Comparison of ENCODE assay signal across 28 mouse cellular contexts in genomic region chr1:157334834-157335233, GRCm38 (mm10).
DNase-seq lines count a peak whose midpoint lies in the region; ATAC-seq lines count a peak whose summit lies in the region.
"Had no signal": no experiment of that assay in that cellular context is flagged by ENCODE, and none has a peak within 500 bp of the region (broad histone marks: within the 10 kb centered on the region; RNA-seq: fewer than 3 reads in every experiment).

No protein-coding gene starts in this region.

- no peak overlapping the region for H3K4me3 ChIP-seq in hindbrain, embryonic 14.5 days (replicated peaks; ENCODE audit: low read length)
- no peak overlapping the region for H3K4me3 ChIP-seq in hindbrain, embryonic 13.5 days
- no peak overlapping the region for H3K4me3 ChIP-seq in forebrain, embryonic 15.5 days
- H3K4me3 ChIP-seq: embryonic facial prominence, embryonic 12.5 days; hindbrain, embryonic 12.5 days; kidney, embryonic 15.5 days; limb, embryonic 13.5 days; lung, embryonic 15.5 days; megakaryocyte, embryonic 14.5 days; midbrain, embryonic 12.5 days had no signal

- no peaks in the 10 kb centered on the region for H3K36me3 ChIP-seq in hindbrain, embryonic 14.5 days (replicated peaks; ENCODE audit: control insufficient read depth, insufficient read depth)
- H3K36me3 ChIP-seq in hindbrain, embryonic 13.5 days = no peaks in the 10 kb centered on the region
- no peaks in the 10 kb centered on the region for H3K36me3 ChIP-seq in forebrain, embryonic 15.5 days
- H3K36me3 ChIP-seq: embryonic facial prominence, embryonic 12.5 days; hindbrain, embryonic 12.5 days; kidney, embryonic 15.5 days; limb, embryonic 13.5 days; lung, embryonic 15.5 days; midbrain, embryonic 12.5 days had no signal

- 0 out of 2 replicates have a peak overlapping the region, but pooled peaks have one; percentile 18 for H3K27ac ChIP-seq in hindbrain, embryonic 14.5 days
- H3K27ac ChIP-seq in hindbrain, embryonic 13.5 days = no peak overlapping the region
- peak overlapping the region; percentile 78 for H3K27ac ChIP-seq in forebrain, embryonic 15.5 days (replicated peaks)
- H3K27ac ChIP-seq: embryonic facial prominence, embryonic 12.5 days; hindbrain, embryonic 12.5 days; kidney, embryonic 15.5 days; limb, embryonic 13.5 days; lung, embryonic 15.5 days; midbrain, embryonic 12.5 days had no signal

- H3K9me3 ChIP-seq in hindbrain, embryonic 14.5 days (ENCODE audit: control insufficient read depth, low read length) = no peaks in the 10 kb centered on the region
- H3K9me3 ChIP-seq in hindbrain, embryonic 13.5 days = no peaks in the 10 kb centered on the region
- H3K9me3 ChIP-seq in forebrain, embryonic 15.5 days = no peaks in the 10 kb centered on the region
- H3K9me3 ChIP-seq: embryonic facial prominence, embryonic 12.5 days; hindbrain, embryonic 12.5 days; kidney, embryonic 15.5 days; limb, embryonic 13.5 days; lung, embryonic 15.5 days; megakaryocyte, embryonic 14.5 days; midbrain, embryonic 12.5 days had no signal

- 70% methylated on average over 3 of the region's 3 CpGs for WGBS in hindbrain, embryonic 14.5 days
- WGBS in hindbrain, embryonic 13.5 days = 74% methylated on average over 3 of the region's 3 CpGs
- 18% methylated on average over 3 of the region's 3 CpGs for WGBS in forebrain, embryonic 15.5 days

- H3K27me3 ChIP-seq in hindbrain, embryonic 14.5 days (ENCODE audit: control insufficient read depth, insufficient read depth, low read length) = no peaks in the 10 kb centered on the region
- no peaks in the 10 kb centered on the region for H3K27me3 ChIP-seq in hindbrain, embryonic 13.5 days
- H3K27me3 ChIP-seq in forebrain, embryonic 15.5 days = no peaks in the 10 kb centered on the region
- H3K27me3 ChIP-seq: embryonic facial prominence, embryonic 12.5 days; hindbrain, embryonic 12.5 days; kidney, embryonic 15.5 days; limb, embryonic 13.5 days; lung, embryonic 15.5 days; megakaryocyte, embryonic 14.5 days; midbrain, embryonic 12.5 days had no signal

- DNase-seq in hindbrain, embryonic 14.5 days (ENCODE audit: low spot score) = no peak
- DNase-seq in retina, postnatal 1 day = peak; percentile 27
- no peak for DNase-seq in retina, embryonic 14.5 days (ENCODE audit: low spot score)
- no peak for DNase-seq in lung, postnatal 25 days (ENCODE audit: low spot score)
- no peak for DNase-seq in gastrocnemius, adult 8-10 months (ENCODE audit: low spot score in 2 of 2)
- DNase-seq: adrenal gland, postnatal 36 days; cerebellum, adult 11 months; cerebellum, adult 9-10 months; embryo, embryonic 11 days; gastrocnemius, postnatal 25 days; heart, adult 18-20 months; heart, postnatal 36 days; kidney, adult 18-20 months; kidney, postnatal 25 days; lung, postnatal 4 days; thymus, postnatal 4 days had no signal

- peaks cover 6% of the 10 kb centered on the region; the same call in 1 of the 2 replicates for H3K4me1 ChIP-seq in hindbrain, embryonic 14.5 days (replicated peaks; ENCODE audit: control insufficient read depth, insufficient read depth, low read length)
- no peaks in the 10 kb centered on the region for H3K4me1 ChIP-seq in hindbrain, embryonic 13.5 days (replicated peaks)
- H3K4me1 ChIP-seq in forebrain, embryonic 15.5 days = peaks cover 13% of the 10 kb centered on the region
- H3K4me1 ChIP-seq: embryonic facial prominence, embryonic 12.5 days; hindbrain, embryonic 12.5 days; kidney, embryonic 15.5 days; limb, embryonic 13.5 days; lung, embryonic 15.5 days; megakaryocyte, embryonic 14.5 days had no signal

- no peak overlapping the region for H3K4me2 ChIP-seq in hindbrain, embryonic 14.5 days (replicated peaks)
- H3K4me2 ChIP-seq in hindbrain, embryonic 13.5 days = no peak overlapping the region
- no peak overlapping the region for H3K4me2 ChIP-seq in forebrain, embryonic 15.5 days (replicated peaks)
- H3K4me2 ChIP-seq: embryonic facial prominence, embryonic 12.5 days; heart, embryonic 11.5 days; hindbrain, embryonic 12.5 days; kidney, embryonic 15.5 days; limb, embryonic 13.5 days; liver, embryonic 11.5 days; lung, embryonic 15.5 days; midbrain, embryonic 12.5 days had no signal

- ATAC-seq in hindbrain, embryonic 14.5 days (ENCODE audit: low FRiP score) = no peak
- ATAC-seq in hindbrain, embryonic 13.5 days (ENCODE audit: low FRiP score) = no peak
- ATAC-seq in forebrain, embryonic 15.5 days (replicated peaks) = peak; percentile 64
- ATAC-seq: CD4-positive, CD25-positive, alpha-beta regulatory T cell, adult 4 months had no signal

- no peak overlapping the region for H3K9ac ChIP-seq in hindbrain, embryonic 14.5 days
- H3K9ac ChIP-seq in hindbrain, embryonic 13.5 days = no peak overlapping the region
- no peak overlapping the region for H3K9ac ChIP-seq in forebrain, embryonic 15.5 days (replicated peaks)
- H3K9ac ChIP-seq: embryonic facial prominence, embryonic 12.5 days; hindbrain, embryonic 12.5 days; kidney, embryonic 15.5 days; limb, embryonic 13.5 days; lung, embryonic 15.5 days; midbrain, embryonic 12.5 days had no signal
